Comparison of ENCODE assay signal across 11 mouse cellular contexts in the genomic region with DNA sequence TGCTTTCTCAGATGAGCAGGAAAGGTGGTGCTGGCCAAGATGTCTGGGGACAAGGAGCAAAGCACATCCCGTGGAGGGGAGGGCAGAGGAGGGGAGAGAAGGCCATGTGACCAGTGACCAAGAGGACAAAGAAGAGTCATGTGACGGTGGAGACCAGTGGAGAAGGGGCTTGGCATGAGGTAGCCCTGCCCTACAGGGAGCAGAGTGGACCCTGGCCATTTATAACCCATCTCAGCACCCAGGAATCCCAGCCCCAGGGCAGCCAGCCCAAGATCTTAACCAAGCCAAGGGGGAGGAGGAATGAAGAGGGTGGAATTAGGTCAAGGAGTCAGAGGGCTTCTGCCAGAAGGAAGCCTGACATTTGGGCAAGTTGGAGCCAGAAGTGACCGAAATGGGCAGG. TPM values are rescaled to one million over a fixed set of nuclear protein-coding genes. Genes with fewer than 3 reads are reported as not detected.
DNase-seq lines count a peak whose midpoint lies in the region; ATAC-seq and TF ChIP-seq lines count a peak whose summit lies in the region.
"Had no signal": no experiment of that assay in that cellular context is flagged by ENCODE, and none has a peak within 500 bp of the region (broad histone marks: within the 10 kb centered on the region; RNA-seq: fewer than 3 reads in every experiment).

No protein-coding gene starts in this region.

- no peaks in the 10 kb centered on the region for H3K27me3 ChIP-seq in heart, embryonic 10.5 days (ENCODE audit: insufficient read depth, poor library complexity, severe bottlenecking)
- H3K27me3 ChIP-seq in intestine, embryonic 15.5 days (replicated peaks): no peaks in the 10 kb centered on the region
- H3K27me3 ChIP-seq in hindbrain, postnatal 0 days (ENCODE audit: insufficient read depth, low read length): no peaks in the 10 kb centered on the region
- no peaks in the 10 kb centered on the region for H3K27me3 ChIP-seq in midbrain, embryonic 16.5 days (ENCODE audit: control insufficient read depth, insufficient read depth, low read depth, low read length)
- H3K27me3 ChIP-seq: heart, embryonic 15.5 days; liver, embryonic 15.5 days had no signal

- no peaks in the 10 kb centered on the region for H3K9me3 ChIP-seq in heart, embryonic 10.5 days
- no peaks in the 10 kb centered on the region for H3K9me3 ChIP-seq in intestine, embryonic 15.5 days
- no peaks in the 10 kb centered on the region for H3K9me3 ChIP-seq in hindbrain, postnatal 0 days (ENCODE audit: low read length)
- H3K9me3 ChIP-seq in midbrain, embryonic 16.5 days (replicated peaks; ENCODE audit: control insufficient read depth, low read length, poor library complexity, severe bottlenecking): no peaks in the 10 kb centered on the region
- H3K9me3 ChIP-seq: heart, embryonic 15.5 days; liver, embryonic 15.5 days had no signal

- peak; percentile 12 for ATAC-seq in intestine, embryonic 15.5 days
- no peak for ATAC-seq in hindbrain, postnatal 0 days
- no peak for ATAC-seq in midbrain, embryonic 16.5 days

- H3K9ac ChIP-seq in intestine, embryonic 15.5 days: no peak overlapping the region
- H3K9ac ChIP-seq in hindbrain, postnatal 0 days (replicated peaks; ENCODE audit: low read length): no peak overlapping the region
- no peak overlapping the region for H3K9ac ChIP-seq in midbrain, embryonic 16.5 days (ENCODE audit: low read depth, low read length)
- H3K9ac ChIP-seq: heart, embryonic 15.5 days; liver, embryonic 15.5 days had no signal

- WGBS in heart, embryonic 10.5 days: 74% methylated on average over 3 of the region's 3 CpGs
- WGBS in intestine, embryonic 15.5 days: 70% methylated on average over 3 of the region's 3 CpGs
- WGBS in hindbrain, postnatal 0 days: 61% methylated on average over 3 of the region's 3 CpGs
- WGBS in midbrain, embryonic 16.5 days: 91% methylated on average over 3 of the region's 3 CpGs

- no peaks in the 10 kb centered on the region for H3K36me3 ChIP-seq in heart, embryonic 10.5 days
- H3K36me3 ChIP-seq in intestine, embryonic 15.5 days: no peaks in the 10 kb centered on the region
- no peaks in the 10 kb centered on the region for H3K36me3 ChIP-seq in hindbrain, postnatal 0 days (ENCODE audit: insufficient read depth, low read length)
- no peaks in the 10 kb centered on the region for H3K36me3 ChIP-seq in midbrain, embryonic 16.5 days (ENCODE audit: control insufficient read depth, insufficient read depth, low read length)
- H3K36me3 ChIP-seq: heart, embryonic 15.5 days; liver, embryonic 15.5 days had no signal

- H3K4me2 ChIP-seq in intestine, embryonic 15.5 days (replicated peaks): peak overlapping the region; percentile 14; the same call in 1 of the 2 replicates
- no peak overlapping the region for H3K4me2 ChIP-seq in hindbrain, postnatal 0 days (ENCODE audit: low read depth, low read length)
- H3K4me2 ChIP-seq in midbrain, embryonic 16.5 days (ENCODE audit: low read length): no peak overlapping the region
- H3K4me2 ChIP-seq: heart, embryonic 15.5 days; liver, embryonic 15.5 days had no signal

- H3K4me3 ChIP-seq in heart, embryonic 10.5 days: no peak overlapping the region
- H3K4me3 ChIP-seq in intestine, embryonic 15.5 days (replicated peaks): no peak overlapping the region
- H3K4me3 ChIP-seq in hindbrain, postnatal 0 days (ENCODE audit: low read length): no peak overlapping the region
- no peak overlapping the region for H3K4me3 ChIP-seq in midbrain, embryonic 16.5 days (ENCODE audit: low read depth, low read length)
- H3K4me3 ChIP-seq: heart, embryonic 15.5 days; liver, embryonic 15.5 days had no signal

- intact Hi-C loops in heart, postnatal 25 days (cut with DNase I): loop anchor here (10.0 kb wide), 1 partner anchor 222 kb away; no protein-coding TSS in a partner anchor

- H3K27ac ChIP-seq in heart, embryonic 10.5 days: 0 out of 2 replicates have a peak overlapping the region, but pooled peaks have one; percentile 17
- H3K27ac ChIP-seq in intestine, embryonic 15.5 days: peak overlapping the region; percentile 54
- no peak overlapping the region for H3K27ac ChIP-seq in hindbrain, postnatal 0 days
- no peak overlapping the region for H3K27ac ChIP-seq in midbrain, embryonic 16.5 days (ENCODE audit: low read length)
- H3K27ac ChIP-seq: heart, embryonic 15.5 days; liver, embryonic 15.5 days had no signal

- TF ChIP-seq CTCF in hindbrain, postnatal 0 days (IDR thresholded peaks at IDR 0.05; ENCODE audit: low read depth): no peak

- DNase-seq in heart, embryonic 10.5 days (ENCODE audit: low spot score): no peak
- DNase-seq in heart, postnatal 25 days (ENCODE audit: low spot score): no peak
- DNase-seq in kidney, postnatal 10 days: peak; percentile 75
- peak; percentile 36 to 46 for DNase-seq in lung, postnatal 4 days
- no peak for DNase-seq in hindbrain, postnatal 0 days (ENCODE audit: low spot score)
- no peak for DNase-seq in Muller cell, postnatal 12 days (ENCODE audit: inconsistent ontology term)
- DNase-seq: cerebellum, adult 8-10 months had no signal

- H3K4me1 ChIP-seq in heart, embryonic 10.5 days: peaks cover 60% of the 10 kb centered on the region
- H3K4me1 ChIP-seq in intestine, embryonic 15.5 days (replicated peaks): peaks cover 38% of the 10 kb centered on the region
- H3K4me1 ChIP-seq in hindbrain, postnatal 0 days (ENCODE audit: insufficient read depth, low read length): peaks cover 4% of the 10 kb centered on the region
- no peaks in the 10 kb centered on the region; the same call in 1 of the 2 replicates for H3K4me1 ChIP-seq in midbrain, embryonic 16.5 days (ENCODE audit: control insufficient read depth, insufficient read depth, low read length)

RNA-seq across cellular contexts. Expression of a gene that starts 3.2 kb away (rescaled TPM):
- 30.6 and 33.1 TPM in 2 replicates for polyA plus RNA-seq in heart, embryonic 10.5 days (2016; fragmentation: Nextera tagmentation; extraction: Ambion mirVana)
- total RNA-seq in heart, postnatal 25 days (2021): 1 to 10 TPM; 3.1 to 3.4 TPM
- polyA plus RNA-seq in intestine, embryonic 15.5 days (2015; fragmentation: Nextera tagmentation; extraction: Ambion mirVana): 65.4 and 71.3 TPM in 2 replicates
- total RNA-seq in hindbrain, postnatal 0 days (2014; rRNA removed): 25.5 and 34.2 TPM in 2 replicates
- polyA plus RNA-seq in hindbrain, postnatal 0 days (2015; fragmentation: Nextera tagmentation; extraction: Ambion mirVana): 33.2 and 36.6 TPM in 2 replicates
- 28.1 and 30.8 TPM in 2 replicates for polyA plus RNA-seq in midbrain, embryonic 16.5 days (2015; fragmentation: Nextera tagmentation; extraction: Ambion mirVana)

RNA-seq across cellular contexts. Expression of a gene that starts 47.2 kb away (rescaled TPM):
- 4.3 and 6.5 TPM in 2 replicates for polyA plus RNA-seq in heart, embryonic 10.5 days (2016; fragmentation: Nextera tagmentation; extraction: Ambion mirVana)
- total RNA-seq in heart, postnatal 25 days (2021): 1 to 10 TPM in 1 of 2 experiments, under 1 TPM in 1; 0.55 to 1.1 TPM
- polyA plus RNA-seq in intestine, embryonic 15.5 days (2015; fragmentation: Nextera tagmentation; extraction: Ambion mirVana): 12.5 and 14.1 TPM in 2 replicates
- total RNA-seq in hindbrain, postnatal 0 days (2014; rRNA removed): 0.26 and 1.0 TPM in 2 replicates
- polyA plus RNA-seq in hindbrain, postnatal 0 days (2015; fragmentation: Nextera tagmentation; extraction: Ambion mirVana): 0.72 and 0.80 TPM in 2 replicates
- polyA plus RNA-seq in midbrain, embryonic 16.5 days (2015; fragmentation: Nextera tagmentation; extraction: Ambion mirVana): 0.35 and 0.39 TPM in 2 replicates

Comparison
In these comparisons a context has a peak if more than half of its experiments do, and no peak if none do; other contexts are left out.
1. DNase-seq: peak in kidney, postnatal 10 days (single experiment) and lung, postnatal 4 days (2 of 2); none in heart, embryonic 10.5 days (single experiment), heart, postnatal 25 days (single experiment), hindbrain, postnatal 0 days (single experiment) and Muller cell, postnatal 12 days (single experiment).
2. H3K27ac ChIP-seq: peak in heart, embryonic 10.5 days (single experiment) and intestine, embryonic 15.5 days (single experiment); none in hindbrain, postnatal 0 days (single experiment) and midbrain, embryonic 16.5 days (single experiment).